Mouse (Mus musculus): ENCODE data around the gene Fam151a. TPM values are rescaled to one million over a fixed set of nuclear protein-coding genes. Genes with fewer than 3 reads are reported as not detected.

Gene Fam151a
- polyA plus RNA-seq, 1 experiment from 2014 or later = 0.31 TPM

- no peak for ATAC-seq
- 58% methylated on average over 11 of the region's 11 CpGs for WGBS
- no peaks in the 10 kb centered on the region for H3K9me3 ChIP-seq (ENCODE audit: control insufficient read depth)
- H3K36me3 ChIP-seq (ENCODE audit: control insufficient read depth, insufficient read depth) = no peaks in the 10 kb centered on the region
- H3K4me1 ChIP-seq (replicated peaks; ENCODE audit: control insufficient read depth, insufficient read depth, low read length) = peaks cover 2% of the 10 kb centered on the region; the same call in 1 of the 2 replicates
- TF ChIP-seq CTCF (IDR thresholded peaks at IDR 0.05; ENCODE audit: low read depth) = no peak
- no peak overlapping the region for H3K4me2 ChIP-seq (replicated peaks; ENCODE audit: low read depth)
- H3K27me3 ChIP-seq (replicated peaks; ENCODE audit: control insufficient read depth, insufficient read depth, low read length) = no peaks in the 10 kb centered on the region
- no peak overlapping the region for H3K27ac ChIP-seq (ENCODE audit: low read depth, low read length)
- no peak overlapping the region for H3K4me3 ChIP-seq (ENCODE audit: low read depth, low read length)
- no peak overlapping the region for H3K9ac ChIP-seq (ENCODE audit: low read depth, low read length)
Observed at GRCm38 (mm10) chr4:106704416-106704815, 29.3 kb upstream of the Fam151a start.

GRCm38 (mm10) chr4:106705096-106705665 lies 28.5 kb upstream of the Fam151a start:
- no peaks in the 10 kb centered on the region for H3K36me3 ChIP-seq (ENCODE audit: control insufficient read depth, insufficient read depth)
- H3K4me2 ChIP-seq (replicated peaks; ENCODE audit: low read depth) = no peak overlapping the region
- 47% methylated on average over 8 of the region's 8 CpGs for WGBS
- no peaks in the 10 kb centered on the region for H3K27me3 ChIP-seq (replicated peaks; ENCODE audit: control insufficient read depth, insufficient read depth, low read length)
- H3K9me3 ChIP-seq (ENCODE audit: control insufficient read depth) = no peaks in the 10 kb centered on the region
- ATAC-seq = no peak
- no peak overlapping the region for H3K27ac ChIP-seq (ENCODE audit: low read depth, low read length)
- no peak overlapping the region for H3K9ac ChIP-seq (ENCODE audit: low read depth, low read length)
- H3K4me1 ChIP-seq (replicated peaks; ENCODE audit: control insufficient read depth, insufficient read depth, low read length) = peaks cover 2% of the 10 kb centered on the region; the same call in 1 of the 2 replicates
- TF ChIP-seq CTCF (IDR thresholded peaks at IDR 0.05; ENCODE audit: low read depth) = no peak
- no peak overlapping the region for H3K4me3 ChIP-seq (ENCODE audit: low read depth, low read length)

GRCm38 (mm10) chr4:106707957-106708356 lies 25.7 kb upstream of the Fam151a start:
- Histone ChIP-seq H3K9ac (ENCODE audit: low read depth, low read length) (peak overlapping the region; percentile 8; the same call in 1 of the 2 replicates), H3K9me3 (ENCODE audit: control insufficient read depth) (no peaks in the 10 kb centered on the region), H3K4me1 (replicated peaks; ENCODE audit: control insufficient read depth, insufficient read depth, low read length) (peaks cover 2% of the 10 kb centered on the region; the same call in 1 of the 2 replicates), H3K36me3 (ENCODE audit: control insufficient read depth, insufficient read depth) (no peaks in the 10 kb centered on the region), H3K4me2 (replicated peaks; ENCODE audit: low read depth) (peak overlapping the region; percentile 60), H3K27ac (ENCODE audit: low read depth, low read length) (peak overlapping the region; percentile 46; the same call in 1 of the 2 replicates), H3K4me3 (ENCODE audit: low read depth, low read length) (0 out of 2 replicates have a peak overlapping the region, but pooled peaks have one; percentile 14), H3K27me3 (replicated peaks; ENCODE audit: control insufficient read depth, insufficient read depth, low read length) (no peaks in the 10 kb centered on the region)
- peak; percentile 86 for ATAC-seq
- 24% methylated on average over 5 of the region's 5 CpGs for WGBS
- TF ChIP-seq CTCF (IDR thresholded peaks at IDR 0.05; ENCODE audit: low read depth) = no peak

- H3K9ac ChIP-seq (ENCODE audit: low read depth, low read length) = peak overlapping the region; percentile 8; the same call in 1 of the 2 replicates
- peak overlapping the region; percentile 60 for H3K4me2 ChIP-seq (replicated peaks; ENCODE audit: low read depth)
- peak; percentile 97 for TF ChIP-seq CTCF (IDR thresholded peaks at IDR 0.05; ENCODE audit: low read depth)
- ATAC-seq = peak; percentile 73
- no peaks in the 10 kb centered on the region for H3K9me3 ChIP-seq (ENCODE audit: control insufficient read depth)
- H3K4me3 ChIP-seq (ENCODE audit: low read depth, low read length) = 0 out of 2 replicates have a peak overlapping the region, but pooled peaks have one; percentile 14
- no peaks in the 10 kb centered on the region for H3K36me3 ChIP-seq (ENCODE audit: control insufficient read depth, insufficient read depth)
- 0% methylated on average over 8 of the region's 8 CpGs for WGBS
- peak overlapping the region; percentile 46; the same call in 1 of the 2 replicates for H3K27ac ChIP-seq (ENCODE audit: low read depth, low read length)
- no peaks in the 10 kb centered on the region for H3K27me3 ChIP-seq (replicated peaks; ENCODE audit: control insufficient read depth, insufficient read depth, low read length)
- peaks cover 2% of the 10 kb centered on the region; the same call in 1 of the 2 replicates for H3K4me1 ChIP-seq (replicated peaks; ENCODE audit: control insufficient read depth, insufficient read depth, low read length)
Observed at GRCm38 (mm10) chr4:106708408-106708807, 25.3 kb upstream of the Fam151a start.

GRCm38 (mm10) chr4:106713622-106714021 lies 20.1 kb upstream of the Fam151a start:
- no peak for TF ChIP-seq CTCF (IDR thresholded peaks at IDR 0.05; ENCODE audit: low read depth)
- Histone ChIP-seq H3K27me3 (replicated peaks; ENCODE audit: control insufficient read depth, insufficient read depth, low read length) (no peaks in the 10 kb centered on the region), H3K36me3 (ENCODE audit: control insufficient read depth, insufficient read depth) (no peaks in the 10 kb centered on the region), H3K9me3 (ENCODE audit: control insufficient read depth) (no peaks in the 10 kb centered on the region), H3K4me3 (ENCODE audit: low read depth, low read length) (no peak overlapping the region), H3K4me1 (replicated peaks; ENCODE audit: control insufficient read depth, insufficient read depth, low read length) (no peaks in the 10 kb centered on the region), H3K4me2 (replicated peaks; ENCODE audit: low read depth) (no peak overlapping the region), H3K27ac (ENCODE audit: low read depth, low read length) (no peak overlapping the region), H3K9ac (ENCODE audit: low read depth, low read length) (no peak overlapping the region)
- ATAC-seq = no peak
- WGBS = 87% methylated on average over 6 of the region's 6 CpGs

- Histone ChIP-seq H3K4me1 (replicated peaks; ENCODE audit: control insufficient read depth, insufficient read depth, low read length) (no peaks in the 10 kb centered on the region), H3K27me3 (replicated peaks; ENCODE audit: control insufficient read depth, insufficient read depth, low read length) (no peaks in the 10 kb centered on the region), H3K4me3 (ENCODE audit: low read depth, low read length) (no peak overlapping the region), H3K27ac (ENCODE audit: low read depth, low read length) (no peak overlapping the region), H3K9ac (ENCODE audit: low read depth, low read length) (no peak overlapping the region), H3K9me3 (ENCODE audit: control insufficient read depth) (no peaks in the 10 kb centered on the region), H3K36me3 (ENCODE audit: control insufficient read depth, insufficient read depth) (no peaks in the 10 kb centered on the region), H3K4me2 (replicated peaks; ENCODE audit: low read depth) (no peak overlapping the region)
- no peak for ATAC-seq
- WGBS = 83% methylated on average over 4 of the region's 4 CpGs
- no peak for TF ChIP-seq CTCF (IDR thresholded peaks at IDR 0.05; ENCODE audit: low read depth)
Observed at GRCm38 (mm10) chr4:106720631-106721030, 13.1 kb upstream of the Fam151a start.
